Mouse (Mus musculus) embryonic facial prominence, embryonic 11.5 days (tissue): ENCODE results near the gene Fam78b. TPM values are rescaled to one million over a fixed set of nuclear protein-coding genes. Genes with fewer than 3 reads are reported as not detected.

Source experiments
- ATAC-seq: fragments of 200-750 bp; cut with Nextera tagmentation; replicated peaks from 2 replicates; pipeline ENCODE4 v1.8.0; 2017; ENCODE audit warnings: low read depth; ENCODE audit not compliant: insufficient number of reproducible peaks, low FRiP score, low TSS enrichment
- DNase-seq: peaks from one replicate; pipeline ENCODE4 v3.0.0-alpha.2; 2015; ENCODE audit warnings: low spot score
- H3K27ac ChIP-seq: fragments of 300-500 bp; sonication (generic); replicated peaks from 2 replicates; pipeline ENCODE4 v1.5.1; 2014; ENCODE audit warnings: mild to moderate bottlenecking, low read depth, low read length, control low read depth
- H3K27me3 ChIP-seq: fragments of 300-500 bp; sonication (generic); 2 replicates; pipeline ENCODE4 v1.6.1; 2014; ENCODE audit warnings: mild to moderate bottlenecking, low read length, moderate library complexity, mixed read lengths; ENCODE audit not compliant: control insufficient read depth, insufficient read depth
- H3K36me3 ChIP-seq: fragments of 300-500 bp; sonication (generic); replicated peaks from 2 replicates; pipeline ENCODE4 v1.6.1; 2014; ENCODE audit warnings: low read depth, mild to moderate bottlenecking, low read length, moderate library complexity, mixed read lengths; ENCODE audit not compliant: control insufficient read depth, insufficient read depth
- H3K4me1 ChIP-seq: fragments of 300-500 bp; sonication (generic); 2 replicates; pipeline ENCODE4 v1.6.1; 2014; ENCODE audit warnings: low read length, mixed read lengths; ENCODE audit not compliant: control insufficient read depth, insufficient read depth
- H3K4me2 ChIP-seq: fragments of 300-500 bp; sonication (generic); 2 replicates; pipeline ENCODE4 v1.6.1; 2014; ENCODE audit warnings: low read depth, mild to moderate bottlenecking, control low read depth, low read length, moderate library complexity
- H3K4me3 ChIP-seq: fragments of 300-500 bp; sonication (generic); 2 replicates; pipeline ENCODE4 v1.5.1; 2014; ENCODE audit warnings: low read depth, low read length, control low read depth
- H3K9ac ChIP-seq: fragments of 300-500 bp; sonication (generic); replicated peaks from 2 replicates; pipeline ENCODE4 v1.6.1; 2014; ENCODE audit warnings: mild to moderate bottlenecking, control low read depth, low read length
- H3K9me3 ChIP-seq: fragments of 300-500 bp; sonication (generic); replicated peaks from 2 replicates; pipeline ENCODE4 v1.6.1; 2016; ENCODE audit warnings: mild to moderate bottlenecking, low read length, inconsistent platforms, mixed read lengths; ENCODE audit not compliant: control insufficient read depth
- WGBS: fragments of 180-500 bp; shearing (Covaris S2); extraction: QIAGEN DNeasy Blood & Tissue Kit; methylation state at CpG from one replicate; pipeline ENCODE4 v1.1.7; 2014; 5-methylcytosine and 5-hydroxymethylcytosine counted together
- polyA plus RNA-seq: library from polyadenylated mRNA; unstranded; fragments of >200 nt; fragmentation: Nextera tagmentation; extraction: Ambion mirVana; gene quantifications from 2 replicates; pipeline ENCODE4 v1.2.1, GENCODE M21; 2014

The Fam78b gene
- polyA plus RNA-seq, 1 experiment from 2014 or later = 3.8 TPM

- WGBS = 76% methylated on average over 8 of the region's 8 CpGs
- ATAC-seq = no peak
- H3K4me3 ChIP-seq = no peak overlapping the region
These were observed 118.2 kb downstream of the Fam78b start for GRCm38 (mm10) chr1:167119439-167119838.

GRCm38 (mm10) chr1:167122436-167122835 is 121.2 kb downstream of the Fam78b start:
- WGBS = 93% methylated on average over 2 of the region's 2 CpGs
- H3K9me3 ChIP-seq = no peaks in the 10 kb centered on the region
- H3K4me2 ChIP-seq = no peak overlapping the region
- no peak overlapping the region for H3K27ac ChIP-seq
- no peaks in the 10 kb centered on the region for H3K4me1 ChIP-seq
- no peak overlapping the region for H3K4me3 ChIP-seq
- no peak for ATAC-seq
- no peak overlapping the region for H3K9ac ChIP-seq
- H3K36me3 ChIP-seq = no peaks in the 10 kb centered on the region
- DNase-seq = no peak
- no peaks in the 10 kb centered on the region for H3K27me3 ChIP-seq

More at GRCm38 (mm10) chr1:167119439-167119838, 118.2 kb downstream of the Fam78b start:
- no peaks in the 10 kb centered on the region for H3K4me1 ChIP-seq
- no peak overlapping the region for H3K9ac ChIP-seq
- no peak overlapping the region for H3K4me2 ChIP-seq
- no peaks in the 10 kb centered on the region for H3K36me3 ChIP-seq
- H3K27me3 ChIP-seq = no peaks in the 10 kb centered on the region
- no peak for DNase-seq
- H3K9me3 ChIP-seq = no peaks in the 10 kb centered on the region
- no peak overlapping the region for H3K27ac ChIP-seq

GRCm38 (mm10) chr1:167123551-167123950 is 122.3 kb downstream of the Fam78b start:
- Histone ChIP-seq H3K4me3 (no peak overlapping the region), H3K36me3 (no peaks in the 10 kb centered on the region)

GRCm38 (mm10) chr1:167125870-167126269 is 124.7 kb downstream of the Fam78b start:
- ATAC-seq (no peak), DNase-seq (no peak)
- 78% methylated on average over 3 of the region's 3 CpGs for WGBS
- no peak overlapping the region for H3K4me3 ChIP-seq
- H3K4me2 ChIP-seq = no peak overlapping the region
- H3K27ac ChIP-seq = no peak overlapping the region
- H3K9me3 ChIP-seq = no peaks in the 10 kb centered on the region
- H3K9ac ChIP-seq = no peak overlapping the region
- H3K27me3 ChIP-seq = no peaks in the 10 kb centered on the region
- no peaks in the 10 kb centered on the region for H3K4me1 ChIP-seq
- no peaks in the 10 kb centered on the region for H3K36me3 ChIP-seq

More at GRCm38 (mm10) chr1:167123551-167123950, 122.3 kb downstream of the Fam78b start:
- ATAC-seq = no peak
- Histone ChIP-seq H3K27ac (no peak overlapping the region), H3K9me3 (no peaks in the 10 kb centered on the region), H3K9ac (no peak overlapping the region), H3K27me3 (no peaks in the 10 kb centered on the region), H3K4me1 (no peaks in the 10 kb centered on the region), H3K4me2 (no peak overlapping the region)
- peak; percentile 69 for DNase-seq

DNA sequence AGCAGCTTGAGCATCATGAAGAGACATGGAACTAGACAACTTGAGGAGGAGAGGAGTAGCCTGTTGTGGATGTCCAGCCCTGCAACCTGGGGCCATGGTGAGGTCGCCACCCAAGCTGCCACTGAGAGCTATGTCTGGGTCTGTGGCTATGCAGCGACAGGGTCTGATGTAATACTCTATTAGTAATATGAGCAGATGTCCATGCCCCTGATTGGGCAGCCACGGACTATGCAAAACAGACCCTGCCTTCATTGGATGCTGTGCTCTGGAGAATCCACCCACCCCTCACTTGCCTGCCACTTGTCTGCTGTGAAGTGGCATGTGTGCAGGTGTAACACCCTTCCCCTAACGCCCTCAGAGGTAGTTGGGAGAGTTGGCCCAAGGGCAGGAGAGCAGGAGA is 125.1 kb downstream of the Fam78b start:
- peak; percentile 18; the same call in 1 of the 2 replicates for ATAC-seq

DNA sequence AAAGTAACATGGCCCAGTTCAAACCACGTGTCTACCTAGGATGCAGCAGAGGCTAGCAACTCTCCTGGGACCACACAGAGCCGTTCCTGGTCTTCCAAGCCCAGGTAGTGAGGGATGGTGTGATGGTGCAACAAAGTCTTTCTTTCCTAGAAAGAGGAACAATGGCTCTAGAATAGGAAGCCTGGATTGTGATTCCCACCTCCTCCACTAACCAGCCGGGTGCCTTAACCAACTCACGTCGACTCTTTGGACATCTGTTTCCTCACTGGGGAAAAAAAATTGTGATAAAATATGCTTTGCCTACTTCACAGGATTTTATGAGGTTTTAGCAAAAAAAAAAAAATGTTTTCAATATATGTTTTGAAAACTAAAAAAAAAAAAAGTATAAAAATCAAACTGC is 134.5 kb downstream of the Fam78b start:
- Histone ChIP-seq H3K36me3 (no peaks in the 10 kb centered on the region), H3K4me3 (no peak overlapping the region), H3K9ac (no peak overlapping the region), H3K4me1 (no peaks in the 10 kb centered on the region), H3K27ac (no peak overlapping the region), H3K9me3 (no peaks in the 10 kb centered on the region), H3K27me3 (no peaks in the 10 kb centered on the region), H3K4me2 (no peak overlapping the region)
- DNase-seq (no peak), ATAC-seq (no peak)
- WGBS = 88% methylated on average over 5 of the region's 5 CpGs

More for the DNA sequence above, 125.1 kb downstream of the Fam78b start:
- Histone ChIP-seq H3K9ac (no peak overlapping the region), H3K4me2 (no peak overlapping the region), H3K4me3 (no peak overlapping the region), H3K4me1 (no peaks in the 10 kb centered on the region), H3K36me3 (no peaks in the 10 kb centered on the region), H3K9me3 (no peaks in the 10 kb centered on the region), H3K27me3 (no peaks in the 10 kb centered on the region), H3K27ac (no peak overlapping the region)
- no peak for DNase-seq
- WGBS = 71% methylated on average over 4 of the region's 4 CpGs
